8 mouse cellular contexts compared by ENCODE assay signal in genomic region chr7:35687229-35687628, GRCm38 (mm10). TPM values are rescaled to one million over a fixed set of nuclear protein-coding genes. Genes with fewer than 3 reads are reported as not detected.
DNase-seq lines count a peak whose midpoint lies in the region; ATAC-seq and TF ChIP-seq lines count a peak whose summit lies in the region.

No protein-coding gene starts in this region.

- no peak overlapping the region for H3K27ac ChIP-seq in liver, postnatal 0 days (ENCODE audit: low read depth)
- no peak overlapping the region for H3K27ac ChIP-seq in stomach, embryonic 15.5 days

- H3K4me2 ChIP-seq in liver, postnatal 0 days (ENCODE audit: low read depth, low read length) = peak overlapping the region; percentile 56
- peak overlapping the region; percentile 26 for H3K4me2 ChIP-seq in stomach, embryonic 15.5 days

- no peak for TF ChIP-seq EP300 in liver, postnatal 0 days (IDR thresholded peaks at IDR 0.05; ENCODE audit: low read depth)

- intact Hi-C loops in left cerebral cortex, postnatal 4 days (cut with DNase I) = no loop called here
- intact Hi-C loops in left cerebral cortex, postnatal 14 days (cut with DNase I) = loop anchor here (5.0 kb wide), 1 partner anchor 55 kb away; no protein-coding TSS in a partner anchor

- WGBS in liver, postnatal 0 days (ENCODE audit: insufficient replicate concordance) = 35% methylated on average over 10 of the region's 10 CpGs
- WGBS in stomach, embryonic 15.5 days = 30% methylated on average over 10 of the region's 10 CpGs

- peaks cover 6% of the 10 kb centered on the region; the same call in 1 of the 2 replicates for H3K36me3 ChIP-seq in liver, postnatal 0 days (replicated peaks; ENCODE audit: insufficient read depth, low read length)
- H3K36me3 ChIP-seq in stomach, embryonic 15.5 days = no peaks in the 10 kb centered on the region

- no peak overlapping the region for H3K9ac ChIP-seq in liver, postnatal 0 days (replicated peaks)
- H3K9ac ChIP-seq in stomach, embryonic 15.5 days = no peak overlapping the region

- DNase-seq in left cerebral cortex, postnatal 4 days = peak; percentile 22
- DNase-seq in left cerebral cortex, postnatal 14 days (ENCODE audit: low spot score in 2 of 2) = no peak
- peak; percentile 57 to 59 for DNase-seq in heart, adult 18-20 months
- peak; percentile 30 for DNase-seq in kidney, adult 11 months
- DNase-seq in liver, postnatal 0 days = no peak
- no peak for DNase-seq in thymus, postnatal 14 days
- DNase-seq in left cerebral cortex, adult 8-10 months (ENCODE audit: low spot score in 2 of 2) = no peak

- ATAC-seq in liver, postnatal 0 days = peak; percentile 68
- ATAC-seq in stomach, embryonic 15.5 days (ENCODE audit: insufficient read depth, low FRiP score, low read depth) = peak; percentile 22; the same call in 1 of the 2 replicates

- no peaks in the 10 kb centered on the region for H3K9me3 ChIP-seq in liver, postnatal 0 days (ENCODE audit: low read length)
- no peaks in the 10 kb centered on the region for H3K9me3 ChIP-seq in stomach, embryonic 15.5 days

- H3K4me1 ChIP-seq in liver, postnatal 0 days (ENCODE audit: insufficient read depth) = no peaks in the 10 kb centered on the region
- H3K4me1 ChIP-seq in stomach, embryonic 15.5 days = 0 out of 2 replicates have a peak, but pooled peaks cover 3% of the 10 kb centered on the region

- no peak for TF ChIP-seq CTCF in liver, postnatal 0 days (IDR thresholded peaks at IDR 0.05; ENCODE audit: low read depth)

- no peaks in the 10 kb centered on the region for H3K27me3 ChIP-seq in liver, postnatal 0 days (ENCODE audit: insufficient read depth, low read length)
- H3K27me3 ChIP-seq in stomach, embryonic 15.5 days (replicated peaks) = no peaks in the 10 kb centered on the region

- H3K4me3 ChIP-seq in liver, postnatal 0 days (ENCODE audit: low read depth, low read length) = no peak overlapping the region
- no peak overlapping the region for H3K4me3 ChIP-seq in stomach, embryonic 15.5 days (replicated peaks)

RNA-seq across cellular contexts. Expression of gene Pdcd5, which starts 39.9 kb away (rescaled TPM):
- total RNA-seq in left cerebral cortex, postnatal 4 days (2021) = 100 to 1,000 TPM; 110 to 114 TPM
- total RNA-seq in left cerebral cortex, postnatal 14 days (2021) = 10 to 100 TPM; 88.7 to 89.2 TPM
- 100 to 1,000 TPM; 112 to 114 TPM for total RNA-seq in heart, adult 18-20 months (2021)
- polyA plus RNA-seq in liver, postnatal 0 days (2015; fragmentation: Nextera tagmentation; extraction: Ambion mirVana) = 162 and 163 TPM in 2 replicates
- polyA plus RNA-seq in stomach, embryonic 15.5 days (2015; fragmentation: Nextera tagmentation; extraction: Ambion mirVana) = 218 and 236 TPM in 2 replicates
- 10 to 100 TPM; 50.1 to 63.9 (median 55.4) TPM for total RNA-seq in left cerebral cortex, adult 8-10 months (2022)

Comparison
In these comparisons a context has a peak if more than half of its experiments do, and no peak if none do; other contexts are left out.
1. DNase-seq: peak in left cerebral cortex, postnatal 4 days (single experiment), heart, adult 18-20 months (2 of 2) and kidney, adult 11 months (single experiment); none in left cerebral cortex, postnatal 14 days (0 of 2), liver, postnatal 0 days (single experiment), thymus, postnatal 14 days (single experiment) and left cerebral cortex, adult 8-10 months (0 of 2).